Mouse (Mus musculus): ENCODE results near the gene Tmem161b. TPM values are rescaled to one million over a fixed set of nuclear protein-coding genes. Genes with fewer than 3 reads are reported as not detected.

Gene Tmem161b
- total RNA-seq (2023) = 10 to 100 TPM; 10.3 to 15.2 TPM

GRCm38 (mm10) chr13:84221820-84222681, at the start of gene Tmem161b:
Tmem161b (plus strand) TSS chr13:84222296.

All from neutrophil, adult 59 days (primary cell).